Mouse (Mus musculus) left cerebral cortex, postnatal 36 days (tissue): ENCODE measurements around the gene Sgms1. TPM values are rescaled to one million over a fixed set of nuclear protein-coding genes. Genes with fewer than 3 reads are reported as not detected.

ENCODE experiments used
- DNase-seq, 2 experiments: peaks; one replicate each; pipeline ENCODE4 v3.0.0; 2021 to 2022; ENCODE audit warnings: low spot score in 2 of 2, mixed read lengths in 1 of 2
- intact Hi-C: fragments of 180-260 bp; cut with DNase I; formaldehyde crosslinking; loops from one replicate; pipeline ENCODE4 v1.15.1; 2025
- total RNA-seq, 2 experiments: library from RNA; stranded (reverse); gene quantifications; 2 replicates each; pipeline ENCODE4 v1.2.3; 2021

Sgms1 gene
- total RNA-seq, 2 experiments from 2014 or later = 38.5 to 58.1 TPM

DNA sequence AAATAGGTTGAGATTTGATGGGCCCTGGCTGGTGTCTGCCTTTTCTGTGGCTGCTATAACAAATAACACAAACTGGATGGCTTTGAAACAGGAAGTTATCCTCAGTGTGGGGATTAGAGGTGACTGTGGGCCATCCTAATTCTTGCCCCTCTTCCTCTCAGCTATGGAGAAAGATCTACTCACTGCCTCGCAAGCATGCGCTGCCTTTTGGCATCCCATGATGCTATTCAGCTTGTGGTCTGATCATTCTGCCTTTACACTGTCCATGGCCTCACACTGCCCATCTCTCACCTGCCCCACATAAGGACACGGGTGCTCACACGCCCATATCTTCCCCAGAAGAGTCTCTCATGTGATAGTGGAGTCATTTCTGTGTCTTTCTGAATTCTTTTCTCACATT is 213.5 kb downstream of the Sgms1 start:
- intact Hi-C loops = loop anchor here (10.0 kb wide), 1 partner anchor 89 kb away; no protein-coding TSS in a partner anchor
- no peak for DNase-seq

DNA sequence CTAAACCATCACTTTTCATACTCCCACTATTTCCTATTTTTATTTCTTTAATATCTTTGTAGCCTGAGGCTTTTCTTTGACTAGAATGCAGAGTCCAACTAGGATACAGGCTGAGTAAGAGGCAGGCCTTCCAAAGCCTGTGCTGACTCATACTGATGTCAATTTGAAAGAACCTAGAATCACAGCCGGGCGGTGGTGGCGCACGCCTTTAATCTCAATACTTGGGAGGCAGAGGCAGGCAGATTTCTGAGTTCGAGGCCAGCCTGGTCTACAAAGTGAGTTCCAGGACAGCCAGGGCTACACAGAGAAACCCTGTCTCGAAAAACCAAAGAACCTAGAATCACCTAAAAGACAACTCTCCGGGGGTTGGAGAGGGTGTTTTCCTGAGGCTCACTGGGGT is 214.5 kb downstream of the Sgms1 start:
- intact Hi-C loops = loop anchor here (10.0 kb wide), 1 partner anchor 90 kb away; no protein-coding TSS in a partner anchor
- DNase-seq = no peak

DNA sequence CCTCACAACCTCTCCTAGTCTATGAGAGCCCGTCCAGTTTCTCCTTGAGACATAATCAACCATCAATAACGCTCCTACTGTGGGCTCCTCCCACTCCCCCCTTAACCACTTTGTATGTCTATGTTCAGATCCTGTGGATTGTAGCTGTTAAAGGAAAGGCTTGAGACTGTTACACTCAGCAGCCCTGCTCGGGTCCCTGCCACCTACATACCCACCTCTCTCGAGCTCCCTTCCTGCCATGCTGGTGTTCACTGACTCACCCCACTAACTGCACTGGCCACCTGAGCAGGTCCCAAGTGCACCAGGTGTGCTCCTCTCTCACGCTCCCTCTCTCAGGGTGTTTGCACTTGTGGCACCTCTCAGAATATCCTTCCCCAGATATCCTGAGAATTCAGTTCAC is 215.0 kb downstream of the Sgms1 start:
- intact Hi-C loops = loop anchor here (10.0 kb wide), 1 partner anchor 90 kb away; no protein-coding TSS in a partner anchor
- no peak for DNase-seq

DNA sequence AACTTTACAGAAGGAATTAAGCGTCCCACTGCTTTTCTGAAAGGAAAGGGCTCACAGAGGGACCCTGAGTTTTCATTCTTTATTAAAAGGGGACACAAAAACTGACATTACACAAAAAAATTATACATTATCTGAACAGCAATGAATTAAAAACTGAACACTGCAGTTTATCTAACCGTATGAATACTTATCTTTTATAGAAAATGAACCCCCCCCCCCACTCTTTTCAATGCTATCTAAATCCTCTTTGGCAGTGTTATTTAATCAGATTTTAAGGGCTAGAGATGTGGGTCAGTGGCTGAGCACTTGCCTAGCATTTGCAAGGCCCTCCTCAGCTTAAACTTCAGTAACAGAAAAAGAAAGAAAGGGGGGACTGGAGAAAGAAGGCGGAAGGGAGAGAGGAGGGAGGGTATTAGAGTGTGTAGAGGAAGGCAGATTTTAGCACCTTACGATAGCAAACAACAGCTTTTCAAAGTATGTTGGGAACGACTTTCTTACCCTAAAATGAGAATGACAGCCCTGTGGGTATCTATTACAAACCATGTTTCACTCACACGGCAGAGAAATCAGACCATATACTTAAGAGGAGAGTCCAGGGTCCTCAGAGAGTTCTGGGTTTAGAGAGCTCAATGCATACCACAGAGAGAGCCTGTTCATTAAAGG is 215.9 kb downstream of the Sgms1 start:
- DNase-seq = no peak
- intact Hi-C loops = loop anchor here (10.0 kb wide), 1 partner anchor 91 kb away; no protein-coding TSS in a partner anchor

DNA sequence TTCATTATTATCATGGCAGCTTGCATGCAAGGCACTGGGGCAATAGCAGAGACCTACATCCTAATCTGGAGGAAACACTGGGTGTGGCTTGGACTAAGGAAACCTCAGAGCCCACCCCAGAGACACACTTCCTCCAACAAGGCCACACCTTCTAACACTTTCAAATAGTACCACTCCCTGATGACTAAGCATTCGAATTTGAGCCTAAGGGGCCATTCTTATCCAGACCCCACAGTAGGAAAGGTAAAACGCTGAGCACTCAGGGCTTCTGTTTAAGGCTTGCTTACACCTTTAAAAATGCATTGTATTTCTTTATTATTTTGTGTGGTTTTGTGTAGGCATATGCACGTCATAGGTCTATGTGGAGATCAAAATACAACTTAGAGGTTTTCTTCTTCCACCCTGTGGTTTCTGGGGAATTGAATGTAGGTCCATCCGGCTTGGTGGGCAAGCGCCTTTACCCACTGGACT is 217.0 kb downstream of the Sgms1 start:
- intact Hi-C loops = loop anchor here (10.0 kb wide), 1 partner anchor 92 kb away; no protein-coding TSS in a partner anchor
- DNase-seq = no peak

DNA sequence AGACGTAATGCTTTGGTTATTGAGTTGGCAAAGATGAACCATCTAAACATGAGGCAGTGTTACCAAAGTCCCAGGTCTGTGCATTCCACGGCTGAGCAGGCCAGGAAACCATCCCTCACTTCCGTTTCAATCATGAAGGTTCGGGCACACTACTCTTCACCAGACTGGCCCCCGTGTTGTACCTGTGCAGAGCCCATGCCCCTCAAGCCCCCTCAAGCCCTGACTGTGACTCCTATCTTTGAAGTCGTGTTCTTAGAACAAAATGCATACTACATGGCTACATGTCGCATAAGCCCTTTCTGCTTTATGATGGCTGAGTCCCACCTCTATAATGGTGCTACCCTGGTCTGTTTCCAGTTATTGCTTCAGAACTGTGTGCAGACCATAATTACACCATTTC is 217.5 kb downstream of the Sgms1 start:
- intact Hi-C loops = loop anchor here (10.0 kb wide), 1 partner anchor 93 kb away; no protein-coding TSS in a partner anchor

DNA sequence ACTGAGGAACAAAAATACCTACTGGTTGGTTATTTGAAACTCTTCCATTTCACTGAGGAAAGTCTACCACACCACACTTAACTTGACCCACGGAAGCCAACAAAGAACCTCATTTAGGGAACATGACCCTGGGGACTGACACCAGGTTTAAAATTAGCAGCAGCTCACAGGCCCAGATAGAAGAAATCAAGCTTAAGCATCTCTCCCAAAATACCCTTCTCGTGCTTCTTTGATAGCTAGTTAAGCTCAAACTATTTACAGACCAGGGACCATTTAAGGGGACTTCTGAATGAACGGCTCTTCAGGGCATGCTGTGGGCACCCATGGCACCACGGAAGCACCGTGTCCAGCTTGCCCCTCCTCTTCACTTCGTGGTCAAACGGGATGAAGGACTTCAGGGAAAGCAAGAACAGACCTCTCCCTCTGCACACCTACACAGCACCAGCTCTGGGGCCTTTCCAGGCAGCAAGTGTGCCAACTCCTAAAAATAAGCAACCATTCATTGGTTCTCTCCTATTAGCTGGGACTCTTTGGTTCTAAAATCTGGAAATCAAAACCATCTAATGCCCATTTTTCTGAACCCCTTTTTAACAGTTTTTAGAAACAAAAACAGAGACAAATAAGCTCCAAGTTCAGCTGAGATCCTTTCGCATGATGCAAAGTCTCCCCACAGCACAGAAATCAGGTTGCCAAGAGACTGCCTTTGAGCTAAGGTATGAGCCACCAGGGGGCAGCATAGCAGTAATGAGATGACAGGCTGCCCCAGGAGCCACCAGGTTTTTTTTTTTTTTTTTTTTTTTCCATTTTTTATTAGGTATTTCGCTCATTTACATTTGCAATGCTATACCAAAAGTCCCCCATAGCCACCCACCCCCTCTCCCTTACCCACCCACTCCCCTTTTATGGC is 219.6 kb downstream of the Sgms1 start:
- intact Hi-C loops = loop anchor here (1.0 to 10.0 kb wide), 2 partner anchors 95 to 217 kb away; no protein-coding TSS in a partner anchor
- peak; percentile 62 to 72 for DNase-seq

More for the DNA sequence above, 217.5 kb downstream of the Sgms1 start:
- no peak for DNase-seq

DNA sequence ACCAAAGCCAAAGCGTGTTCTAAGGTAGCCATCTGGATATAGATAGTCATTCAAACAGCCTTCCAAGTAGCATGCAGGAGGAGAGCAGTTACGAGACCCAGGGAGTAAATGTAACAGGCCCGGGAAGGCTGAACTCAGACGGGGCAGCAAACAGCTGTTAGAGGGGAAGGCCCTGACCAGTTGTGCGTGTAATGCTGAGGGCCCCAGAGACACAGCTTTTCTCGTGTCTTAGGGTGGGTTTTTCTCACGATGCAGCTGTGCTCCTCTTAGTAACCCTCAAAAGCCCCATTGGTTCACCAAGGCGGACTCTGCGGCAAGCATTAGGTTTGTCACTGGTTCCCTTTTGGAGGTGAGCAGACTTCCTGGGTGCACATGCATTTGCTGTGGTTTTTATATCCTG is 221.5 kb downstream of the Sgms1 start:
- no peak for DNase-seq
- intact Hi-C loops = no loop called here

DNA sequence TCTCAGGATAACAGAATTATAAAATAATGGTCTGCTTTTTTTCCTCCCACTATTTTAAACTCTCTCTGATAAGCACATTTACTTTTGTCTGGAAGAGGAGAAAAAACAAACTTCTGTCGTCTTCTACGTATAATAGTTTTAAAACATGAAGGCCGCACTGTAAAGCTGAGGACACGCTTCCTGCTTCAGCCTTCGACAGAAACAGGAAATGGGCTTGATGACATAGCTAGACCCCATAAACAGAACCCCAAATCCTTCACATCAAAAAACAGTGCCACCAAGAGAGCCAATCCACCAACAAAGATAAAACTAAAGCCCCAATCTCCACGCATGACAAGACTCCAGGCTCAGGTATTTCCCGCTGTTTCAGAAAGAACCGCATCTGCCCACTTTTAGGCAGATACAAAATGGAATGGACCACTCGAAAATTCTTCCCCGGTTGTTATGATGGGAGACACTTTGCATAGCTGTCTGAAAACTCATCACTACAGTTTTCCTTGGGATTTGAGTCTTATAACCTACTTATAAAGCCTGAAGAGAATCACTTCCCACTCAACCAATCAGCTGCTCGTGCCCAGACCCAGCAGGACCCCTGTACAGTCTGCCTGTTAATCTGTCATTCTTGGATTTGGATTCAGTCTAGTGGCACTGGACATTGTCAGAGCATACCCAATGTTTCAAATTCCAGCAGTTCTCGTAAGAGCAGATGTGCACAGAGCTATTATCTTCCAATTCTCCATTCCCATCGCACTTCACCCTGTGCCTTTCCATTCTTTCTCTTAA is 222.5 kb downstream of the Sgms1 start:
- no peak for DNase-seq

DNA sequence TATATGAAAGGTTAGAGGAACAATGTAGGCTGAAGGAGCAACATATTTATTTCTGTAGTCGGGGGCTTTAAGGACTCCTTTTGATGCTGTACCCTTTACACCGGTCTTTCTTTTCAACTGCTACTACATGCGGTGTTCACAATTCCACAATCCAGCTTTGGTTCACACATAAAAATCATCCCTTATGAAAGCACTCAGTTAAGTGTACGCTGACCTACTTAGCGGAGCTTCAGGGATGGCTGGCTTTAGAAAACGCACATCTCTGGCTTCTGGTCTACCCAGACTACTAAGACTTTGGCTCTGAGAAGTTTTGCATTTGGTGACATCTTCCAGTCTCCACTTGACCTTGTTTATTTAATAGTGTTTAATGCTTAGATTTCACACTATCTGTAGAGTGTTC is 223.8 kb downstream of the Sgms1 start:
- intact Hi-C loops = no loop called here
- no peak for DNase-seq

More for the DNA sequence above, 222.5 kb downstream of the Sgms1 start:
- intact Hi-C loops = no loop called here

DNA sequence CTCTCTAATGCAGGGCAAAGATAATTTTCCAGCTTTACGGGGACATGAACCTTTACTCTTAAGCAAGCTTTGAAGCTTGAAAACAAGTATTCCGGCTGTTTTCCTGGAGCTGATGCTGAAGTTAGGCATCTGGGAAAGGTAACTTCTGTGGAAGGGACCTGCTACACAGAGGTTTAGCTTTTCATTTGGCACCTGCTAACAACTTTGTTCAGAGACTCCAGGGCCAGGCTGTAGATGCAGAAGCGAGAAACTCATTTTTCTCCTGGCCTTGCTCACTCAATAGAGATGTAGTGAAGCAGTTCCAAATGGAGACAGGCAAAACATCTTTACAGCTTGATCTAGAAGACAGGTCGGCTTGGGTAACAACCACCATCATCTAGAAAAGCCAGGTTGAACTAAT is 225.4 kb downstream of the Sgms1 start:
- DNase-seq = no peak
- intact Hi-C loops = no loop called here

DNA sequence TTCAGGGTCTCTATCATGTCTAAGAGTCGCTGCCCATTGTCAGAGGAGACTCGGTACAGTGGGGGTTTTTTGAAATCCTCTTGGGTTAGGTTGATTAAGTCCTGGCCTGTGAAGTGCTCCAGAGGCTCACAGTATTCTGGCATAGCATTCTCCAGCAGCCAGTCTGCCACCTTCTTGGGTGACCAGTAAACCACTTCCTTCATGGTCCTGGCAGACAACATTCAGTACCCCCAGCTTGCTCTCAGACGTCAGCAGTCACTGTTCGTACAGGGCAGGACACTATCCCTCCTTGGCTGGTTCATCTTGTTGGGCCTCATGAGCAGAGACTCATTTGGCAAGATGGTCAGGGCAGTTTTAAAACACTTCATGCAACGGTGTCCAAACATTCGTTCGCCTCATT is 229.6 kb downstream of the Sgms1 start:
- intact Hi-C loops = no loop called here
- no peak for DNase-seq

DNA sequence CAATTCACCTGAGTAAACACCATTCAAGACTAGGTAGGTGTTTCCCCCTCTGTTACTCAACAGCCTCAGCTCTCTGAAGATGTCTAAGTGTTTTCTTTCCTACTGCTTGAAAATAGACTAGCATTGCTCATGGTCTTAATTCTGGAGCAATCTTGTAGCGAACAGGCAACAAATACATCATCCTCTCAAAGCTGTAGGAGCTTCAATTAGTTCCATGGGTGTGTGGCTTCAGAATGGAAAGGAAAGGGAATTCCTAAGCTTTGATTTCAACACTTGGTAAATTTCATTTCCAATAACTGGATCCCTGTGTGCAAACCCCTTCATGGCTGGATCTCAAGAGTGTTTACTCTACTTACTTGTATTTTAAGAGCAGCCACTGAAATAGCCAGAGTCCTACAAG is 230.3 kb downstream of the Sgms1 start:
- no peak for DNase-seq
- intact Hi-C loops = no loop called here

DNA sequence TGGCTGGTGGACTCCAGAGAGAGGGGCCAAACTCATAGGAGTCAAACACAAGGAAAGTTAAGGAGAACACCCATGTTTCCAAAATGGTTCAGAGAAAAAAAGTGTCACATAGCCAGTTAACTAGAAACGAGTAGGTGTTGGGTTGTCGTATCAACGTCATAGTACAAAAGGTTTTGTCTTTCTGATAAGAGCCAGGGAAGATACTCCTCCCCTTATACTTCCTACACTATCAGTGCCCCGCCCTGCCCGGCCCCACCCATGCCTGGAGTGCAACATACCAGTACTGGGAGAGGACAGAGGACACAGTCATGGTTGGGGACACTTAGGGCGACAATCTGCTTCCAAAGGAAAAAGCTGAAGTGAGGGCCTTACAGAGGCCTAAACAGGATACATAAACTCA is 232.5 kb downstream of the Sgms1 start:
- intact Hi-C loops = no loop called here

DNA sequence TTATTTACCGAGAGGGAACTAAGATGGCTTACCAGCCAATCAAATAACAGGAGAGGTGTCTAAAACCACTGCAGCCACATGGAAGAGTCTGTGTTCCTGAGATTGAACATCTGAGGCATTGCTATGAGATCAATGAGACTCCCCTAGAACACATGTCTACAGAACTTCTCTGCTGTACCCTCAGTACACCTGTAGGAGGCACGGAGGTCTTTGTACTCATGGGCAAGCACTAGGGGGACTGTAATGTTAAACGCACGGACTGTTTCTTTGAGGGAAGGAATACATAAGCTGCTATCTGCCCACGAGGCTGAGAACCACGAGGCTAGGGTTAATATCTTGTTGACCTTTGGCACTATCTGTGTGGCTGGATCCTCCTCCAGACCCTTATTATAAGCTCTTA is 237.0 kb downstream of the Sgms1 start:
- intact Hi-C loops = no loop called here
- DNase-seq = no peak

More for the DNA sequence above, 232.5 kb downstream of the Sgms1 start:
- no peak for DNase-seq

DNA sequence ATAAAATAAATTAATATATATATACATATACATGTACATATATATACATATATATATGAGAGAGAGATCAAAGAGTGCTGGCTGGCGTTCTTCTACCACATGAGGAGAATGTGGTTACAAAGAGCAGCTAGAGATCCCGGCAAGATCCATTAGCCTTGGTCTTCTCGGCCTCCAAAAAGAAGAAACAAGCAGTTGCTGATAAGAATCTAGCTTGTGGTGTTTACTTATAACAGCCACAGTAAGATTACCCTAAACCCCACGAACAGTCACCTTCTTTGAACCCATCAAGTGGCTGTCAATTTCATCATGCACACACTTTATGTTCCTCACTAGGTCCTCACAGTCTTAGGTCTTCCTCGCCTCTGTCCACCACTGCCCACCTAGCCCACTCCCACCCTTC is 240.8 kb downstream of the Sgms1 start:
- intact Hi-C loops = no loop called here

DNA sequence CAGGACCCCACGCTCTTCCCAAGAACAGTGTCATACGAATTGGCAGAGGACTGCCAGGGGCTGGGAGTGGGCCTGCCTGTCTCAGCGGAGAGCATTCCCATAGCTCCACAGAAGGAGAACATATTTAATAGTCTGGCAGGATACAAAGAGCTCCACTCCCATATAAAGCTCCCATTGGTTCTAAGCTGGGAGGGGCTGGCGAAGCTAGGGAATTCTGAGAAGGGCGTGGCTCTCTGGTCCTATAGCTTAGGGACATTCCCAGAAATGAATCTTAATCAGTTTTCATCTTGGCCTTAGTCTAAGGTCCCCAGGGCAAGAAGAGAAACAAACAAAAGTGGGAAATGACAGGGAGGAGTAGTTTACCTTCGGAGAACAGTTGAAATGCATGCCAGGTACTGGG is 247.1 kb downstream of the Sgms1 start:
- intact Hi-C loops = no loop called here
- DNase-seq = no peak

More for the DNA sequence above, 240.8 kb downstream of the Sgms1 start:
- DNase-seq = no peak

DNA sequence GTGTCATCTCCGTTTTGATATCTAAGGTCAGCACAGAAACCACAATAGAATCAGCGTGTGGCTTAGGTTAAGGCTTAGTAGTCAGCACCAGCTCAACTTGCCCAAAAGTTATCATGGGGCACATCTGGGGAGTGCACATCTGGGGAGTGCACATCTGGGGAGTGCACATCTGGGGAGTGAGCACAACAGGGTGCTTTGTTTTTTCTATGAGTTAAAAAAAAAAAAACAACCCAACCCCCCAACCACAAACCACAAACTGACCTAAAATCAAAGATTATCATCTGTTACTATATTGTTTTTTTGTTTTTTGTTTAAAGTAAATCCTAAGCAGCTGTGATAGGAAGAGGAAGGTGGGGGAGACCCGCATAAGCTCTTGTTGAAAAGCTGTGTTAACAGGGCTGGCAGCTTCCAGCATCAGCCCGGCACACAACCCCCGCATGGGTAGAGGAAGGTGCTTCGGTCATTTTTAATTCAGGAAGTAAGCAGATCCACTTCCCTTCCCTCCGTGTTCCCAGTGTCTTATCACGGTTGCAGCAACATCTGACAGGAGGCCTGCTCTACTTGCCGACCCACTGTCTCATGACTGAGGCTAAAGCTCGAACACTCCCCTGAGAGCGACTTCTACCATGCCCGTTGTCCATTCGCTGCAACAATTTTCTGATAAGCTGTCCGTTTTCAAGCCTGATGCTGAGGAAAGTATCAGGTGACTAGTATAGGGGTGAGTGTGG is 251.0 kb downstream of the Sgms1 start:
- no peak for DNase-seq
- intact Hi-C loops = no loop called here

DNA sequence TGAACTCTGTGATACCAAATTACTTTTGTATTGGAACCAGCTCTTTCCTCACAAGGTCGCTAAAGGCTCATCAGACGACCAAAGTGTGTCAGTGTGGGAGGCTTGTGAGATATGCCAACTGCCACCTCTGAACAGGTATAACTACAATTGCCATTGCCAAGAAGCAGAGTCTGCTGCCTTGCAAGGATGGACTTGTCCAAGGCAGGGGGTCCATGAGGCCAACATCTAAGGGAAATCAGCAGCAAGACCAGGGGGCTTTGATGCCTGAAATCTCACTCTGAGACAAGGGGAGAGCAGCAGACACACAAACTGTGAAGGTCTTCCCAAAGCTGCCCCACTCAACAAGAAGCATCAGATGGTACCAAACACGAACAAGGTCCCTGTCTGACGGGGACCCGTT is 251.6 kb downstream of the Sgms1 start:
- intact Hi-C loops = no loop called here
- no peak for DNase-seq
